Mouse (Mus musculus) mouse trophoblast stem cell (cell line): ENCODE measurements around the gene Sprtn.

Experiments
- in situ Hi-C, 2 experiments: fragments of 300-500 bp; cut with MseI, MboI; formaldehyde crosslinking; loops; 2 replicates in 1 of 2; 3 replicates in 1 of 2; pipeline ENCODE4 v1.15.1; 2025

The Sprtn gene

DNA sequence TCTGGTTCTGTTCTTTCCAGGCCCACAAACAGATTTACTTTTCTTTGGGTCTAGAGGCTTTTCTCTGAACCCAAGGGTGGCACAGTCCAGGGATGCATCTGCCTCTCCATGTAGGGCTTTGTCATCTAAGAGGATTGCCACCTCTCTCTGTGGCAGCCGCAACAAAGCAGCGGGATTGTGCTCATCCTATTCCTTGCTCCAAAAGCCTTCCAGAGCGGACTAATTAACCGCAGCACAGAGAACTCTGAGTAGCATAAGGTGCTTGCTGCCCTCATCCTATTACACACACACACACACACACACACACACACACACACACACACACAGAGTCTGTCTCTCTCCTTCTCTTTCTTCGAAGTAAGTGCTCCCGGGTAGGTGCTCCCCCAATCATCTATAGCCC lies 46.1 kb downstream of the Sprtn start:
- in situ Hi-C loops = no loop called here

- in situ Hi-C loops = no loop called here
These were observed 46.7 kb downstream of the Sprtn start for GRCm38 (mm10) chr8:124944406-124944805.

DNA sequence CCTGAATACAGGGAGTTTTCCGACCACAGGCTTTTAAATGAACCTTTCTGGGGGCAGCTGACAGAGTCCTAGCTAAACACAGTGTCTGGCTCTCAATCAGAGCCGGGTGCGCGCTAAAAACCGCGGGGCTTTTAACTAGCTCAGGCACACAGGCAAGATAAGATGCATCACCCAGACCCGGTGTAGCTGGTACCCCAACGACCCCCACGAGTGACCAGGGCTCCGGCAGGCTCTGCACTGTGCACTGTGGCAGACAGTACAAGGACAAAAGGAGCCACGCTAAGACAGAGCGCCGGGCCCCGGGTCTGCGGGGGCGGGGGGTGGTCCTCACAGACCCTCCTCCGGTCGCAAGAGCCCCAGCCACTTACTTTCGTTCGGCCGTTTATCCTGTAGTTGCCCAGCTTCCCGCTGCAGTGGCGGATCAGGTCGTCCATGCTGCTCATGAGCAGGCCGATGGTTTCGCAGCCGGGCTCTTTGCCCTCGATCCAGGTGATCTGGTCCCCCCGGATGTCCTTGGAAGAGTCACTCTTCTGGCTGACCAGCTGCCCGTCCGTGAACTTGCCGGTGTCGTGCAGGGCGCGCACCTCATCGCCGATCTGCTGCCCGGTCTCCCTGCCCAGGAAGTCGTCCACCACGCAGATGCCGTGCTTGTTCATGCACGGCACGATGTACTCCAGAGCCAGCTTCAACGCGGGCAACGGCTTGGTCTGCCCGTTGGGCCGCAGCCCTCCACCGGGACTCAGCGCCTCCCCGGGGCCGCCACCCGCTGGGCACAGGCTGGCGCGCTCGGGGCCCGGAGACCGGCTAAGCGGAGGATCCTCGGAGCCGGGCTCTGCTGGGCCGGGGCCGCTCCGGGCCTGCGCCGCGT lies 50.4 kb downstream of the Sprtn start:
- in situ Hi-C loops = no loop called here

GRCm38 (mm10) chr8:124948733-124949111 lies 51.0 kb downstream of the Sprtn start:
- in situ Hi-C loops = no loop called here

DNA sequence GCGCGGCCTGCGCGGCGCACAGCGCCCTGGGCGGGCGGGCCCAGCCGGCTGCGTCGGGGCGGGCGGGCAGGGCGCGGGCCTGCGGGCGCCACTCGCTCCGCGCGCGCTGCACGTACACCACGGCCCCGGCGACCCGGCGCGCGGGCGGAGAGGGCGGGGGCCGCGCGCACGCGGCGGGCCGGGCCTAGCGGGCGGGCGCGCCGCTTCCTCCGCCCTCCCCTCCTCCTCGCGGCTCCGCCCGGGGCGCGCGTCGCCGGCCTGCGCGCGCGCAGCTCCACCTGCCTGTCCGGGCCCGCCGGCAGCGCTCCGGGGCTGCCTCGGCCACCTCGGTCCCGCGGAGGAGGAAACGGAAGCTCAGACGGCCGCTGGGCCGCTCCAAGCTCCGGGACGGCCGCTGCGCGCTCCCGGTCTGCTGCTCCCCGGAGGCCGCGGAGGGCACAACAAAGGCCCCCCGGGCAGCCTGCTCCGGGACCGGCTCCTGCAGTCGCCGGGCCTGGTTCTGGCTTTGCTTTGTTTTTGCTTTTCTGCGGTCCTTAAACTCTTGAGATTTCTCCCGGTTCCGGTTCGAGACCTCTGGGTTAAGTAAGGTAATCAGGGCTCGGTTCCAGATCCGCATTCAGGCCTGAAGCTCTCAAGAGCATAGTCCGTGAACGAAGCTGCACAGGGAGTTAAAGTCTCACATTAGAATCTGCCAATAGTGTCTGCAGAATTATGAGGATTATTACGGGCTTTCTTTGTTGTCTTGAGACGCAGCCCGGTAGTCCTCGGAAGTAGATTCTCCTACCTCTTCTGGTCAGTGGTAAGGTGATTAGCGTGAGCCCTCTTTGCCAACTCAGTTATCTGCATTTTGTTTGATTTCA lies 51.8 kb downstream of the Sprtn start, which contains the start of gene Egln1:
Egln1 (minus strand) TSS at position 116 of the 860 bp plus-strand sequence.
- in situ Hi-C loops = no loop called here

- in situ Hi-C loops = no loop called here
These were observed 52.4 kb downstream of the Sprtn start for GRCm38 (mm10) chr8:124950069-124950456.

GRCm38 (mm10) chr8:124950865-124951264 lies 53.2 kb downstream of the Sprtn start:
- in situ Hi-C loops = no loop called here

- in situ Hi-C loops = no loop called here
These were observed 55.5 kb downstream of the Sprtn start for GRCm38 (mm10) chr8:124953188-124953587.

GRCm38 (mm10) chr8:124954572-124955082 lies 56.9 kb downstream of the Sprtn start:
- in situ Hi-C loops = no loop called here
